Mouse (Mus musculus) limb, embryonic 13.5 days (tissue): ENCODE measurements around the gene Cd34. TPM values are rescaled to one million over a fixed set of nuclear protein-coding genes. Genes with fewer than 3 reads are reported as not detected.

Experiments used
- ATAC-seq: fragments of 200-750 bp; cut with Nextera tagmentation; 2 replicates; pipeline ENCODE4 v1.8.0; 2017; ENCODE audit warnings: low read depth, moderate number of reproducible peaks, moderate TSS enrichment; ENCODE audit not compliant: low FRiP score
- H3K27ac ChIP-seq: fragments of 300-500 bp; sonication (generic); 2 replicates; pipeline ENCODE4 v1.5.1; 2015; ENCODE audit warnings: inconsistent platforms, mild to moderate bottlenecking, moderate library complexity
- H3K27me3 ChIP-seq: fragments of 300-500 bp; sonication (generic); 2 replicates; pipeline ENCODE4 v1.6.1; 2015; ENCODE audit warnings: mild to moderate bottlenecking, inconsistent platforms
- H3K36me3 ChIP-seq: fragments of 300-500 bp; sonication (generic); 2 replicates; pipeline ENCODE4 v1.6.1; 2015; ENCODE audit warnings: inconsistent platforms, mild to moderate bottlenecking, moderate library complexity
- H3K4me1 ChIP-seq: fragments of 300-500 bp; sonication (generic); 2 replicates; pipeline ENCODE4 v1.6.1; 2015; ENCODE audit warnings: inconsistent platforms
- H3K4me2 ChIP-seq: fragments of 300-500 bp; sonication (generic); replicated peaks from 2 replicates; pipeline ENCODE4 v1.6.1; 2015; ENCODE audit warnings: inconsistent platforms, mild to moderate bottlenecking, moderate library complexity
- H3K4me3 ChIP-seq: fragments of 300-500 bp; sonication (generic); 2 replicates; pipeline ENCODE4 v1.5.1; 2015; ENCODE audit warnings: moderate library complexity, mild to moderate bottlenecking, inconsistent platforms
- H3K9ac ChIP-seq: fragments of 300-500 bp; sonication (generic); 2 replicates; pipeline ENCODE4 v1.6.1; 2015; ENCODE audit warnings: mild to moderate bottlenecking, inconsistent platforms
- H3K9me3 ChIP-seq: fragments of 300-500 bp; sonication (generic); 2 replicates; pipeline ENCODE4 v1.6.1; 2016; ENCODE audit warnings: inconsistent platforms
- WGBS: fragments of 180-500 bp; shearing (Covaris S2); methylation state at CpG from one replicate; pipeline ENCODE4 v1.1.7; 2015; 5-methylcytosine and 5-hydroxymethylcytosine counted together
- polyA plus RNA-seq: library from polyadenylated mRNA; unstranded; fragments of >200 nt; fragmentation: Nextera tagmentation; extraction: Ambion mirVana; gene quantifications from 2 replicates; pipeline ENCODE4 v1.2.1, GENCODE M21; 2015

The Cd34 gene
- polyA plus RNA-seq, 1 experiment from 2014 or later = 59.7 TPM

- Histone ChIP-seq H3K4me1 (peaks cover 11% of the 10 kb centered on the region), H3K9me3 (no peaks in the 10 kb centered on the region), H3K4me2 (no peak overlapping the region), H3K4me3 (no peak overlapping the region), H3K27me3 (peaks cover 23% of the 10 kb centered on the region), H3K27ac (no peak overlapping the region), H3K36me3 (no peaks in the 10 kb centered on the region), H3K9ac (no peak overlapping the region)
- no peak for ATAC-seq
Measured at GRCm38 (mm10) chr1:194942912-194943311, 4.3 kb downstream of the Cd34 start.

DNA sequence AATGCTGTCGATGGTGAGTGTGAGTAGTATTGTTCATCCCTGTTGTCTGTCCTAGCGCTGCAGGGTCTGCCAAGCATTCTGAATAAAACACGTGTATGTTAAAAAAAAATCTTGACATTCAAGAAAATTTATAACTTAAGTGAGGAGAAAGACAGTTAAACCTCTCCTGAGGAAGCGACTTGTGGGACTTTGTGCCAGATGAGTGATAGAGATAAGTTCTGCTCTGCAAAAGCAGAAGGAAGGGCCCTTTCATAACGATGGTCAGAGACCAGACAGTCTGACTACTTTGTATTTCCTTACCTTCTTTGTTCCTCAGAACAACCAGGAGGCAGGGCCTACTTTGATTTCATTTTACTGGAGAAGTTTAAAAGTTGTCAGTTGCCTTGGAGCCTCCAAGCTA, 4.9 kb downstream of the Cd34 start:
- H3K9ac ChIP-seq = no peak overlapping the region
- no peak overlapping the region for H3K4me3 ChIP-seq
- no peaks in the 10 kb centered on the region for H3K36me3 ChIP-seq
- no peak for ATAC-seq
- H3K9me3 ChIP-seq = no peaks in the 10 kb centered on the region
- H3K27me3 ChIP-seq = peaks cover 18% of the 10 kb centered on the region
- peaks cover 11% of the 10 kb centered on the region for H3K4me1 ChIP-seq
- no peak overlapping the region for H3K27ac ChIP-seq
- 72% methylated on average over 5 of the region's 5 CpGs for WGBS
- no peak overlapping the region for H3K4me2 ChIP-seq

GRCm38 (mm10) chr1:194945382-194945781, 6.8 kb downstream of the Cd34 start:
- H3K4me2 ChIP-seq = no peak overlapping the region
- no peak overlapping the region for H3K4me3 ChIP-seq
- no peaks in the 10 kb centered on the region for H3K9me3 ChIP-seq
- 14% methylated on average over 2 of the region's 2 CpGs for WGBS
- H3K9ac ChIP-seq = no peak overlapping the region
- peak; percentile 69 for ATAC-seq
- no peak overlapping the region for H3K27ac ChIP-seq
- peaks cover 6% of the 10 kb centered on the region for H3K4me1 ChIP-seq
- no peaks in the 10 kb centered on the region for H3K36me3 ChIP-seq
- no peaks in the 10 kb centered on the region for H3K27me3 ChIP-seq

DNA sequence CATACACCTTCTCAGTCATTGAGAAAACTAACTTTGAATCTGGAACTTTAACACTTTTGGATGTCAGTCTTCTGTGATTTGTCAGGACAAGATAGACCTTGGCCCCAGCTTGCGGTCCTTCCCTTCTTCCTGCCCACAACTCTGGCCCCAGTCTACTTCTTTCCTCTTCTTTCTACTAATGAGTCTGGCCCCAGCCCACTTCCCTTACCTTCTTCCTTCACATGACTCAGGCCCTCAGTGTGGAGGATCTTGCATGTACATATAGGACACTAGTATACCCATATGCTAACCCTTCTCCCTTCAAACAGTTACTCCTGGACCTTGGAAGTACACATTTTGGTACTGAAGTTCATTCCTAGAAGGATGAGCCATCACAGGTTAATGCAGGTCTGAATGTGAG, 7.8 kb downstream of the Cd34 start:
- ATAC-seq = no peak
- Histone ChIP-seq H3K4me1 (peaks cover 6% of the 10 kb centered on the region), H3K27me3 (no peaks in the 10 kb centered on the region), H3K4me3 (no peak overlapping the region), H3K36me3 (no peaks in the 10 kb centered on the region), H3K27ac (no peak overlapping the region), H3K4me2 (no peak overlapping the region), H3K9me3 (no peaks in the 10 kb centered on the region), H3K9ac (no peak overlapping the region)
- WGBS = 91% methylated on average over 1 of the region's 1 CpGs

DNA sequence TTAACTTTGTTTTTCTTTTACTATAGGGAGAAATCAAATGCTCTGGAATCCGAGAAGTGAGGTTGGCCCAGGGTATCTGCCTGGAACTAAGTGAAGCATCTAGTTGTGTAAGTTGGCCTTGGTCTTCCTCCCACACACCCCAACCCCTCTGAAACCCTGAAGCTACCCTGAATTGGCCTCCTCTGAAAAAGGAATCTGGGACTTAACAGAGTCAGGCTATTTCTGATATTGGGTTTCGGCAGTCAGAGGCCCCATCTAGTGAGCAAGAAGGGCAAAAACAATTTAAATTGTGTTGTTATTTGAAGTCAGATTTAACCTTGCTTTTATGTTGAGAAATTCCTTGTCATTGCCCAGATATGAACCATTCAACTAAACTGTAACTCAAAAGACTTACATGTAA, 12.3 kb downstream of the Cd34 start:
- Histone ChIP-seq H3K36me3 (no peaks in the 10 kb centered on the region), H3K27me3 (no peaks in the 10 kb centered on the region), H3K4me1 (no peaks in the 10 kb centered on the region), H3K4me2 (no peak overlapping the region), H3K9ac (no peak overlapping the region), H3K9me3 (no peaks in the 10 kb centered on the region), H3K27ac (no peak overlapping the region), H3K4me3 (no peak overlapping the region)
- WGBS = 42% methylated on average over 2 of the region's 2 CpGs
- no peak for ATAC-seq

- Histone ChIP-seq H3K4me3 (no peak overlapping the region), H3K4me1 (no peaks in the 10 kb centered on the region), H3K4me2 (no peak overlapping the region), H3K9me3 (no peaks in the 10 kb centered on the region), H3K27ac (no peak overlapping the region), H3K36me3 (no peaks in the 10 kb centered on the region), H3K9ac (no peak overlapping the region), H3K27me3 (no peaks in the 10 kb centered on the region)
- WGBS = 77% methylated on average over 1 of the region's 1 CpGs
- ATAC-seq = no peak
Measured at GRCm38 (mm10) chr1:194952891-194953290, 14.3 kb downstream of the Cd34 start.

DNA sequence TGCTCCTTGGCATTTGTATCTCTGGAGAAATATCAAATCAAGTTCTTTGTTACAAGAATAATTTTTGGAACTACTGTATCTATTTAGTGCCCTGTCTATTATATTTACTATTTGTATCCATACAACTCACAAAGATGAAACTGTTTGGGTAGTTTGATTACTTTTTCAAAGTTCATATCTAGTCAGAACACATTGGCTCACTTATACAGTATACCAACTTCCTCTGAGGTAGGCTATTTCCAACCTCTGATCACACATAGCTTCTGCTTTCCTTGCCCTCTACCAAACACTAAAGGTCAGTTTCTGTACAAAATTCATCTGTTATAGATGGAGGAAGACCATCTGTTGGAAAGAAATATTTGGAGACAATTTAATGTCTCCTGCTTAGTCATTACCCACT, 16.1 kb downstream of the Cd34 start:
- H3K36me3 ChIP-seq = no peaks in the 10 kb centered on the region
- H3K27me3 ChIP-seq = 0 out of 2 replicates have a peak, but pooled peaks cover 3% of the 10 kb centered on the region
- H3K9ac ChIP-seq = no peak overlapping the region
- H3K9me3 ChIP-seq = no peaks in the 10 kb centered on the region
- no peaks in the 10 kb centered on the region for H3K4me1 ChIP-seq
- ATAC-seq = no peak
- H3K4me2 ChIP-seq = no peak overlapping the region
- H3K27ac ChIP-seq = no peak overlapping the region
- H3K4me3 ChIP-seq = no peak overlapping the region

- Histone ChIP-seq H3K4me1 (no peaks in the 10 kb centered on the region), H3K4me2 (no peak overlapping the region), H3K27me3 (0 out of 2 replicates have a peak, but pooled peaks cover 3% of the 10 kb centered on the region), H3K36me3 (no peaks in the 10 kb centered on the region), H3K4me3 (no peak overlapping the region), H3K27ac (no peak overlapping the region), H3K9me3 (no peaks in the 10 kb centered on the region), H3K9ac (no peak overlapping the region)
- 57% methylated on average over 2 of the region's 2 CpGs for WGBS
- ATAC-seq = no peak
Measured at GRCm38 (mm10) chr1:194955749-194956148, 17.1 kb downstream of the Cd34 start.

- Histone ChIP-seq H3K4me3 (no peak overlapping the region), H3K9me3 (no peaks in the 10 kb centered on the region), H3K36me3 (no peaks in the 10 kb centered on the region), H3K9ac (no peak overlapping the region), H3K4me2 (no peak overlapping the region), H3K27me3 (0 out of 2 replicates have a peak, but pooled peaks cover 3% of the 10 kb centered on the region), H3K27ac (no peak overlapping the region), H3K4me1 (no peaks in the 10 kb centered on the region)
- no peak for ATAC-seq
- WGBS = 85% methylated on average over 2 of the region's 2 CpGs
Measured at GRCm38 (mm10) chr1:194957021-194957420, 18.4 kb downstream of the Cd34 start.

GRCm38 (mm10) chr1:194962181-194962580, 23.6 kb downstream of the Cd34 start:
- ATAC-seq = peak; percentile 40; the same call in 1 of the 2 replicates
- Histone ChIP-seq H3K9me3 (no peaks in the 10 kb centered on the region), H3K27me3 (0 out of 2 replicates have a peak, but pooled peaks cover 6% of the 10 kb centered on the region), H3K36me3 (no peaks in the 10 kb centered on the region), H3K27ac (no peak overlapping the region), H3K4me2 (no peak overlapping the region), H3K4me1 (no peaks in the 10 kb centered on the region), H3K9ac (no peak overlapping the region), H3K4me3 (no peak overlapping the region)
- WGBS = 33% methylated on average over 5 of the region's 5 CpGs

GRCm38 (mm10) chr1:194962712-194963111, 24.1 kb downstream of the Cd34 start:
- Histone ChIP-seq H3K4me2 (no peak overlapping the region), H3K36me3 (no peaks in the 10 kb centered on the region), H3K4me3 (no peak overlapping the region), H3K4me1 (no peaks in the 10 kb centered on the region), H3K9ac (no peak overlapping the region), H3K27me3 (0 out of 2 replicates have a peak, but pooled peaks cover 6% of the 10 kb centered on the region), H3K9me3 (no peaks in the 10 kb centered on the region), H3K27ac (no peak overlapping the region)
- ATAC-seq = no peak

GRCm38 (mm10) chr1:194971980-194972379, 33.4 kb downstream of the Cd34 start:
- WGBS = 88% methylated on average over 4 of the region's 4 CpGs
- peaks cover 7% of the 10 kb centered on the region for H3K4me1 ChIP-seq
- no peak overlapping the region for H3K27ac ChIP-seq
- no peak overlapping the region for H3K4me3 ChIP-seq
- H3K9me3 ChIP-seq = no peaks in the 10 kb centered on the region
- H3K27me3 ChIP-seq = peaks cover 13% of the 10 kb centered on the region
- no peak overlapping the region for H3K4me2 ChIP-seq
- no peak overlapping the region for H3K9ac ChIP-seq
- no peak for ATAC-seq
- no peaks in the 10 kb centered on the region for H3K36me3 ChIP-seq

DNA sequence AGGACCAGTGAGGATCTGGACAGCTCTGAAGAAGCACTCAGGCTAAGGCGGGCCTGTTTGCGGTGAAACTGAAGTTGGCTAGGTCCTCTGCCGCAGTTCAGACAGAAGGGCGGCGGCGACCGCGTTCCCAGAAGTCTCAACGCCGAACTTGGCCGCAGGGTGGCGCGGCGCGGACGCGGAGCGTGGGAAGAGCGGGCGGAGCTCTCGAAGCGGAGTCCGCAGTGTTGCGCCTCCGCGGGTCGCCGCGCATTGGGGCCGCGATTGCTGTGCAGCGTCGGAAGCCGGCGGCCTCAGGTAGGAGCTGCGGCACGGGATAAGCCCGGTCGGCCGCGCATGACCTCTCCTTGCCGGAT, 37.5 kb downstream of the Cd34 start:
- peaks cover 22% of the 10 kb centered on the region for H3K27me3 ChIP-seq
- peaks cover 9% of the 10 kb centered on the region for H3K4me1 ChIP-seq
- no peak overlapping the region for H3K27ac ChIP-seq
- H3K36me3 ChIP-seq = no peaks in the 10 kb centered on the region
- H3K4me2 ChIP-seq = peak overlapping the region; percentile 94
- H3K4me3 ChIP-seq = peak overlapping the region; percentile 68
- peak; percentile 92 for ATAC-seq
- under 1% methylated on average over 42 of the region's 42 CpGs for WGBS
- H3K9me3 ChIP-seq = no peaks in the 10 kb centered on the region
- H3K9ac ChIP-seq = peak overlapping the region; percentile 77
